Mouse (Mus musculus): ENCODE measurements around the gene Hspb1. TPM values are rescaled to one million over a fixed set of nuclear protein-coding genes. Genes with fewer than 3 reads are reported as not detected.
A peak's percentile ranks its signal among the peaks of the same experiment; 100 is the strongest.

Hspb1 gene
- total RNA-seq, 2 experiments from 2014 or later = 16.9 to 19.7 TPM

- no peak for DNase-seq (ENCODE audit: low spot score in 2 of 2)
- intact Hi-C loops (cut with DNase I) = loop anchor here (5.0 kb wide), 1 partner anchor 183 kb away; no protein-coding TSS in a partner anchor
These were observed 8.1 kb upstream of the Hspb1 start for GRCm38 (mm10) chr5:135879449-135880158.

DNA sequence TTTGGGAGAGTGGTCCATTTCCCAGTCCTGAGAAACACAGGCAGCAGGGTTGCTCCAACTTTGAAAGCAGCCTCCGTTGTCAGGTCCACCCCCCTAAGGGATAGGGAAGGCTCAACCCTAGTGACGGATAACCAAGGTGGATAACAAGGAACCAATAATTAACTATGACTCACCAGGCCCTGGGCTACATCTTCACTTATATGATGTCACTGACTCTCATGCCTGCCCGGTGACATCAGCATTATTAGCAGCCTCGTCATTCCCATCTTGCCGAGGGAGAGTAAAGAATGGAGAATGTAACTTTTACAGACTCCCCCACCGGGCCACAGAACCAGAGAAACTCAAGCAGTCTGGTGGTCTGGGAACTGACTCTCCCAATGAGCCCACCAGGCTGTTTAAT lies 3.1 kb upstream of the Hspb1 start:
- no peak for DNase-seq (ENCODE audit: low spot score in 2 of 2)
- intact Hi-C loops (cut with DNase I) = no loop called here

DNA sequence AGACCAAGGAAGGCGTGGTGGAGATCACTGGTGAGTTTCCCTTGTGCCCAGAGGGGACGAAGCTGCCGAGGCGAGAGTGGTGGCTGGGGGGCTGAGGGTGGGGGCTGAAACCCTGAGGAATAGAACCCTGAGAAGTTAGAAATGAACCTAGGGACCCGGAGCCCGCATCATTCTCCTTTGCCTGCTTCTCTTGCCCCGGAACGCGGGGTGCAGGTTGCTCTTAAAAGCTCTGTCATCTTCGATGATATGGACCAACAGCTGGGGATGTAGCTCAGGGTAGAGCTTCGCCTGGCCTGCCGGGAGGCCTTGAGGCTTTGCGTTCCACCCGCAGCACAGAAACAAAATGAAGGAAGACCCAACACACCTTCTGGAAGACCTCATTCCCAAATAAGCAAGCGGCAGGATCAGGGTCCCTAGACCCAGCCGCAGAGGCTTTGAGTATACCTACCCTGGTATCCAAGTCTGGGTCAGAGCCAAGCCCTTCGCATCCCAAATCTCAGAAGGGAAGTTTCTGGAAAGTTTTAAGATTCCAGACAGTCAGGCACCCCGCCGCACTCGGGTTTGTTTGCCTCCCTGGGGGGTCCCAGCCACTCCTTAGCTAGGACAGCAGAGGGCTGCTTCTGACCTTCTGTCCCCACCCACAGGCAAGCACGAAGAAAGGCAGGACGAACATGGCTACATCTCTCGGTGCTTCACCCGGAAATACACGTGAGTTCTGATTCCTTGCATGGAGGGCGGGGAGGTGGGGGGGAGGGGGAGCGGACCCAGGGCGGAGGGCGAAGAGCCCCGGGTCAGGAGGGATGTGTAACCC lies 891 bp downstream of the Hspb1 start:
- intact Hi-C loops (cut with DNase I) = no loop called here
- no peak for DNase-seq (ENCODE audit: low spot score in 2 of 2)

DNA sequence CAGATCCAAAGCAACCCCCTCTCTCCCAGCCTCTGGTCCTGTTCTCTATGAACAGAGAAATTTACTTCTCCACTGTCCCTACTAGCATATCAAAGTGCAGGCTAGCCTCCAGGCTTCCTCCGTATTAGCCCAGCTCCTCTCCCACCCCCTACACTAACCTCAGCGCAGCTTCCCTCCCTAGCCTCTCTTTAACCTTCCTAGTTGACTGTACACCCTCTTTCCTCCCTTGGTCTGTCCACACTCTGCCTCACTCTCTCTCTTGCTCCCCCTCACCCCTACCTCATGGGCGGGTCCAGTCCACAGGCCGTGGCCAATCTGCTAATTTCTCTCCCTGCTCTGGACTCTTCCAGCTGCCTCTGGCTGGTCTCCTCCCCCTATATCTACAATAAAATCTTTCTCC lies 2.6 kb downstream of the Hspb1 start:
- no peak for DNase-seq (ENCODE audit: low spot score in 2 of 2)
- intact Hi-C loops (cut with DNase I) = no loop called here

DNA sequence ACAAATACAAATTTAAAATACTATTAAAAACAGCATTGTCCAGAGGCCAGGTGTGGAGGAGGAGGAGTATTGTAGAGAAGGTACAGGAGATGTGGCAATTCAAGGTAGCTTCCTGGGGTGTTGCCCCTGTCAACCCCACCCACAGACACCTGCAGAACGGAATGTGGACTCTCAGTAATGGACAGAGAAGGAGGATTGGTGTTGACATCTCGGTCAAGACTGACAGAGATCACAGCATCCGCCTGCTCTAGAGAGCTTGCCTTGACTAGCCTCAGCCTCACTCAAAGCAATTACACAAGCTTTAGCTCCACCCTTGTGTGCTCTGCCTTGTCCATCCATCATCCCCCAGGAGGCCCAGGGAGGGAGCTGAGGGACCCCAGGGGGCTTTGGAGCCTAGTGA lies 3.2 kb downstream of the Hspb1 start:
- DNase-seq (ENCODE audit: low spot score in 2 of 2) = no peak
- intact Hi-C loops (cut with DNase I) = no loop called here

DNA sequence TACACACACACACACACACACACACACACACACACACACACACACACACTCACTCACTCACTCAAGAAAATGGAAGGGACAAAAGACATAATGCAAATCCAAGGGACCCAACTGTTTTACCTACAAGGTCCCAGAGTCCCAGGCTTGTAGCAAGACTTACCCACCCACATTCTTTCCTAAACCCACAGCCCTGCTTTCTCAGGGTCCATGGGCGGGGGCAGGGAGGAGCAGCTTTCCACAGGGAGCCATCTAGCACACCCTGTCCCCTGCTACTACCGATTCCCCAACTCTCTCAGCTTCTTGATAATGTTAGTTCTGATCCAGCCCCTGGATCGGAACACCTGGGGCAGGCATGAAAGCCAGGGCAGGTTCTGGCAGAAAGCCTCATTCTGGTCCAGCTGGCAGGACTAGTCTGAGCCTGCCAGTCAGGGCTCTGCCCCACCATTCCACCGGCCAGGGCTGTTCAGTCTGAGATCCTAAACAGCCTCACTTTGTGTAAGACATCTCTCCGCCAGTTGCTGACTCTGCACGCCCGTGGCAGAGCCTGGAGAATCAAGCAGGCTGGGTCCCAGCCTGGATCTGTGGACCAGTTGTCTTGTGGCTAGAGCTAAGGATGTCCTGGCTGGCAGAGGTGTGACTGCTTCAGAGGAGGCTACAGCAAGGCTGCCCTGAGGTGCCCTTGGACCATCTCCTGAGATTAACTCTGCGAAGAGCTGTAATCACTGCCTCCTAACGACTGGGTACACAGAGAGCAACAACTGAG lies 5.1 kb downstream of the Hspb1 start:
- DNase-seq (ENCODE audit: low spot score in 2 of 2) = no peak
- intact Hi-C loops (cut with DNase I) = no loop called here

DNA sequence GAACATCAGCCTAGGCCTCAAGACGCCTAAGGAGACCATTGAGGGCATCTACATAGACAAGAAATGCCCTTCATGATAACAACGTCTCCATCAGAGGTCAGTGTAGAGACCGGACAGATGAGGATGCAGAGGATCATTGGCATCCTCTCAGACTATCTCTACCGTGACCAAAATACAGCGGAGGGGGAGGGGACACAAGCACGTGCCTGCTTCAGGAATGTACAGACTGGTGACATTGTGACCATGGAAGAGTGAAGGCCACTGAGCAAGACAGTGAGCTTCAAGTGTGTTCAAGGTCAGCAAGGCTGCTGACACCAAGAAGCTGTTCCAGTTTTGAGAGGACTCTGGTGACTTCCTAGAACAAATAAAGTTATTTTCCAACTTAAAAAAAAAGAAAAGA lies 7.2 kb downstream of the Hspb1 start:
- no peak for DNase-seq (ENCODE audit: low spot score in 2 of 2)
- intact Hi-C loops (cut with DNase I) = no loop called here

DNA sequence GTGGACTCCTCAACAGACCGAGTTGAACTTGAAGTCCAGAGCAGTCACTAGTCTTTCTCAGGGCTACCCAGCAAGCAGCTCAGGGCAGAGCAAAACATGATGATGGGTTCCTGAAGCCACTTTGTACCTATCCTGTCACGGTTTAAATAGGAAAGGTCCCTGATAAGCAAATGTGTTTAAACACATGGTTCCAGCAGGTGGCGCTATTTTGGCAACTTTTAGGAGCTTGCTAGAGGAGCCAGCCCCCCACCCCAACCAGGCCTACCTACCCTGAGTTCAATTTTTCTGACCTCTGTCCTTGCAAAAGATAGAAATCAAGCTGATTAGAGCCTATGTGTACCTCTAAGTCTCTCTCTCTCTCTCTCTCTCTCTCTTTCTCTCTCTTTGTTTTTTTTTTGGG lies 10.3 kb downstream of the Hspb1 start:
- DNase-seq (ENCODE audit: low spot score in 2 of 2) = peak in 1 of 2 experiments; percentile 42
- intact Hi-C loops (cut with DNase I) = no loop called here

- DNase-seq (ENCODE audit: low spot score in 2 of 2) = no peak
- intact Hi-C loops (cut with DNase I) = no loop called here
These were observed 11.3 kb downstream of the Hspb1 start for GRCm38 (mm10) chr5:135898995-135899394.

- intact Hi-C loops (cut with DNase I) = loop anchor here (5.0 kb wide), 1 partner anchor 162 kb away; no protein-coding TSS in a partner anchor
- DNase-seq (ENCODE audit: low spot score in 2 of 2) = no peak
These were observed 12.1 kb downstream of the Hspb1 start for GRCm38 (mm10) chr5:135899833-135900232.

GRCm38 (mm10) chr5:135900701-135901100 lies 13.0 kb downstream of the Hspb1 start:
- DNase-seq (ENCODE audit: low spot score in 2 of 2) = no peak
- intact Hi-C loops (cut with DNase I) = loop anchor here (5.0 kb wide), 1 partner anchor 162 kb away; no protein-coding TSS in a partner anchor

GRCm38 (mm10) chr5:135901354-135902095 lies 13.8 kb downstream of the Hspb1 start:
- DNase-seq (ENCODE audit: low spot score in 2 of 2) = no peak
- intact Hi-C loops (cut with DNase I) = loop anchor here (5.0 kb wide), 1 partner anchor 161 kb away; no protein-coding TSS in a partner anchor

DNA sequence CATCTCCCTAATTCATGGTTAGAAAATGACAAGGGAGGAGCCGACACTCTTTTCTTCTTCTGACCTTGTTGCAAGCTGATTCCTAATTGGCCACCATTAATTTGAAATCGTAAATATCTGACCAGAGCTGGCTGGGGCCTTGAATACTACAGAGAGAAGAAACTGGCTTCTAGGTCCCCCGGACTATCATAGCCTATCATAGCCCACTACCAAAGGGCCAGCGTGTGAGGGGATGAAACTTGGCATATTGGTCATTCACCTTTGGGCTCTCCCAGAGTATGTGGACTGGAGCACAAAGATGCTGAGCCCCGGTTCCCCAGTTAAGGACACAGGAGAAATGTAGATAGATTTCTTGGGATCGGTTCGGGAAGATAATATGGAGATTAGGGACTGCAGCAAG lies 15.3 kb downstream of the Hspb1 start:
- intact Hi-C loops (cut with DNase I) = loop anchor here (5.0 kb wide), 1 partner anchor 159 kb away; no protein-coding TSS in a partner anchor
- no peak for DNase-seq (ENCODE audit: low spot score in 2 of 2)

GRCm38 (mm10) chr5:135903551-135904151 lies 15.9 kb downstream of the Hspb1 start:
- DNase-seq (ENCODE audit: low spot score in 2 of 2) = peak; percentile 91 to 97
- intact Hi-C loops (cut with DNase I) = loop anchor here (2.0 to 5.0 kb wide), 3 partner anchors 31 to 159 kb away; partner anchors contain the start of gene Ywhag

- intact Hi-C loops (cut with DNase I) = loop anchor here (2.0 to 5.0 kb wide), 3 partner anchors 31 to 158 kb away; partner anchors contain the start of gene Ywhag
- DNase-seq (ENCODE audit: low spot score in 2 of 2) = peak in 1 of 2 experiments; percentile 53
These were observed 16.5 kb downstream of the Hspb1 start for GRCm38 (mm10) chr5:135904259-135904658.

GRCm38 (mm10) chr5:135905320-135906225 lies 17.9 kb downstream of the Hspb1 start:
- DNase-seq (ENCODE audit: low spot score in 2 of 2) = no peak
- intact Hi-C loops (cut with DNase I) = loop anchor here (2.0 kb wide), 2 partner anchors 29 to 51 kb away; partner anchors contain the start of gene Ywhag

GRCm38 (mm10) chr5:135906846-135907245 lies 19.1 kb downstream of the Hspb1 start:
- DNase-seq (ENCODE audit: low spot score in 2 of 2) = no peak
- intact Hi-C loops (cut with DNase I) = no loop called here

- intact Hi-C loops (cut with DNase I) = no loop called here
These were observed 19.5 kb downstream of the Hspb1 start for GRCm38 (mm10) chr5:135907256-135907655.

More at GRCm38 (mm10) chr5:135907256-135907655, 19.5 kb downstream of the Hspb1 start:
- DNase-seq (ENCODE audit: low spot score in 2 of 2) = no peak
